Mouse (Mus musculus) midbrain, embryonic 10.5 days (tissue): ENCODE measurements around the gene Golga1. TPM values are rescaled to one million over a fixed set of nuclear protein-coding genes. Genes with fewer than 3 reads are reported as not detected.

Experiments used
- polyA plus RNA-seq: library from polyadenylated mRNA; unstranded; fragments of >200 nt; fragmentation: Nextera tagmentation; extraction: Ambion mirVana; gene quantifications from 2 replicates; pipeline ENCODE4 v1.2.1, GENCODE M21; 2016

The Golga1 gene
- polyA plus RNA-seq, 1 experiment from 2014 or later, result 27.3 TPM

Other genes starting within 250 kb of the Golga1 start
- 5.8 and 11.9 TPM in 2 replicates for gene Nr6a1, start 137.9 kb downstream of the Golga1 start, polyA plus RNA-seq
- 1.5 and 2.0 TPM in 2 replicates for gene Olfml2a, start 133.6 kb downstream of the Golga1 start, polyA plus RNA-seq
- gene Wdr38, start 68.1 kb downstream of the Golga1 start, polyA plus RNA-seq, result 1.9 and 2.2 TPM in 2 replicates
- gene Arpc5l, start 60.2 kb downstream of the Golga1 start, polyA plus RNA-seq, result 135 and 138 TPM in 2 replicates
- 837 and 1,005 TPM in 2 replicates for gene Rpl35, start 59.9 kb downstream of the Golga1 start, polyA plus RNA-seq
- 9.3 and 10.5 TPM in 2 replicates for gene Scai, start 125.2 kb upstream of the Golga1 start, polyA plus RNA-seq
- gene Ppp6c, start 160.9 kb upstream of the Golga1 start, polyA plus RNA-seq, result 82.7 and 84.3 TPM in 2 replicates